In the genomic region with DNA sequence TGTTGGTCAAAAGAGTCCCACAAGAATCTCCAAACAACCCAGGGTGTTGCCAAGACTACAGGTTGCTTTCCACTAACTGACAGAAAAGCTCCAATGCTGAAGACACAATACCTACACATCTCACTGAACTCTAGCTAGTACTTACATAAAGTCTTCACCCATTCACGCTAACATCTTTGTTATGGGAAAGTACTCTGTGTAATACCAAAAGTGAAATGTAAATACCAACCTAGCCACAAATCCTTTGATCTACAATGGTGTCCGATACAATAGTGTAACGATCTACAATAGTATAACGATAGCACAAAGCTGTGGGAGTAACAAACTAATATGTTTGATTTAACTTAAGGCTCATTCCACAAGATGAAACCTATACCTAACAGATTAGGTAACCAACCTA, we compare ENCODE assay signal across 25 mouse cellular contexts.
"Had no signal": no experiment of that assay in that cellular context is flagged by ENCODE, and none has a peak within 500 bp of the region (broad histone marks: within the 10 kb centered on the region; RNA-seq: fewer than 3 reads in every experiment).

No protein-coding gene starts in this region.

- H3K9ac ChIP-seq: heart, embryonic 12.5 days; hindbrain, embryonic 12.5 days; hindbrain, embryonic 14.5 days; kidney, embryonic 15.5 days; limb, embryonic 12.5 days; liver, embryonic 13.5 days had no signal

- H3K36me3 ChIP-seq: hindbrain, embryonic 12.5 days; limb, embryonic 10.5 days; limb, embryonic 12.5 days; liver, embryonic 13.5 days had no signal

- H3K4me3 ChIP-seq: heart, embryonic 10.5 days; heart, embryonic 12.5 days; hindbrain, embryonic 10.5 days; hindbrain, embryonic 12.5 days; kidney, embryonic 15.5 days; limb, embryonic 10.5 days; limb, embryonic 12.5 days; liver, embryonic 13.5 days had no signal

- DNase-seq: gastrocnemius, postnatal 25 days; heart, adult 18-20 months; heart, postnatal 10 days; heart, postnatal 4 days; kidney, adult 11 months; kidney, adult 2 months; kidney, adult 9 months; kidney, postnatal 14 days; kidney, postnatal 36 days; layer of hippocampus, adult 9-11 months; layer of hippocampus, postnatal 36 days; liver; liver, embryonic 13.5 days had no signal

- ATAC-seq: hindbrain, embryonic 16.5 days; intestine, embryonic 16.5 days had no signal

- H3K4me2 ChIP-seq: heart, embryonic 12.5 days; hindbrain, embryonic 12.5 days; hindbrain, embryonic 14.5 days; kidney, embryonic 15.5 days; limb, embryonic 12.5 days; liver, embryonic 11.5 days; liver, embryonic 13.5 days had no signal

- H3K27me3 ChIP-seq: heart, embryonic 12.5 days; hindbrain, embryonic 12.5 days; kidney, embryonic 15.5 days; limb, embryonic 12.5 days; liver, embryonic 13.5 days had no signal

- H3K27ac ChIP-seq: heart, embryonic 10.5 days; hindbrain, embryonic 10.5 days; hindbrain, embryonic 12.5 days; hindbrain, embryonic 14.5 days; kidney, embryonic 15.5 days; kidney, postnatal 0 days; limb, embryonic 10.5 days; limb, embryonic 12.5 days; liver, embryonic 13.5 days had no signal

- H3K4me1 ChIP-seq: heart, embryonic 10.5 days; heart, embryonic 12.5 days; hindbrain, embryonic 10.5 days; hindbrain, embryonic 12.5 days; kidney, embryonic 15.5 days; limb, embryonic 10.5 days; limb, embryonic 12.5 days; liver, embryonic 13.5 days had no signal

- H3K9me3 ChIP-seq: heart, embryonic 10.5 days; heart, embryonic 12.5 days; hindbrain, embryonic 10.5 days; hindbrain, embryonic 12.5 days; kidney, embryonic 15.5 days; limb, embryonic 10.5 days; limb, embryonic 12.5 days; liver, embryonic 13.5 days had no signal
